Mouse (Mus musculus) 416B (cell line): ENCODE results near the gene Dgke.
A peak's percentile ranks its signal among the peaks of the same experiment; 100 is the strongest.
"Not testable (repeated sequence)": the region's sequence is repeated elsewhere in the genome, so short reads cannot be mapped to it uniquely, and the experiment has no call there.

Experiments used
- DNase-seq: peaks from one replicate; pipeline ENCODE4 v3.0.0; 2011; ENCODE audit warnings: low read depth

Dgke gene

GRCm38 (mm10) chr11:89066750-89067149, at the start of gene Dgke:
Gene Dgke (minus strand): TSS chr11:89066850.
- no peak for DNase-seq

GRCm38 (mm10) chr11:89107180-89107807, 40.6 kb upstream of the Dgke start:
- no peak for DNase-seq

GRCm38 (mm10) chr11:89105823-89106222, 39.2 kb upstream of the Dgke start:
- DNase-seq, result peak; percentile 85

GRCm38 (mm10) chr11:89105211-89105610, 38.6 kb upstream of the Dgke start:
- DNase-seq, result no peak

- DNase-seq, result no peak
Observed at GRCm38 (mm10) chr11:89103166-89103565, 36.5 kb upstream of the Dgke start.

GRCm38 (mm10) chr11:89100826-89101321, 34.2 kb upstream of the Dgke start:
- peak; percentile 79 for DNase-seq

- peak; percentile 90 for DNase-seq
Observed at GRCm38 (mm10) chr11:89100403-89100802, 33.8 kb upstream of the Dgke start.

GRCm38 (mm10) chr11:89098930-89099329, 32.3 kb upstream of the Dgke start:
- no peak for DNase-seq

- peak; percentile 89 for DNase-seq
Observed at GRCm38 (mm10) chr11:89098083-89098835, 31.6 kb upstream of the Dgke start.

- not testable (repeated sequence) for DNase-seq
Observed at GRCm38 (mm10) chr11:89097292-89097691, 30.6 kb upstream of the Dgke start.

GRCm38 (mm10) chr11:89095306-89095705, 28.7 kb upstream of the Dgke start:
- no peak for DNase-seq

- DNase-seq, result peak; percentile 73
Observed at GRCm38 (mm10) chr11:89092714-89093113, 26.1 kb upstream of the Dgke start.

GRCm38 (mm10) chr11:89090359-89090758, 23.7 kb upstream of the Dgke start:
- DNase-seq, result not testable (repeated sequence)

- DNase-seq, result peak; percentile 30
Observed at GRCm38 (mm10) chr11:89088754-89089153, 22.1 kb upstream of the Dgke start.

- no peak for DNase-seq
Observed at GRCm38 (mm10) chr11:89086208-89086809, 19.7 kb upstream of the Dgke start.

- peak; percentile 86 for DNase-seq
Observed at GRCm38 (mm10) chr11:89084601-89085000, 18.0 kb upstream of the Dgke start.

- not testable (repeated sequence) for DNase-seq
Observed at GRCm38 (mm10) chr11:89082691-89083090, 16.0 kb upstream of the Dgke start.

- DNase-seq, result not testable (repeated sequence)
Observed at GRCm38 (mm10) chr11:89081906-89082305, 15.3 kb upstream of the Dgke start.

- DNase-seq, result peak; percentile 86
Observed at GRCm38 (mm10) chr11:89078996-89079680, 12.5 kb upstream of the Dgke start.

GRCm38 (mm10) chr11:89078305-89078704, 11.7 kb upstream of the Dgke start:
- DNase-seq, result peak; percentile 20

- DNase-seq, result no peak
Observed at GRCm38 (mm10) chr11:89077601-89078000, 11.0 kb upstream of the Dgke start.

GRCm38 (mm10) chr11:89076370-89076821, 9.7 kb upstream of the Dgke start:
- DNase-seq, result peak; percentile 63
